Mouse (Mus musculus): Measurements from ENCODE around the gene Cdc42bpg.

DNA sequence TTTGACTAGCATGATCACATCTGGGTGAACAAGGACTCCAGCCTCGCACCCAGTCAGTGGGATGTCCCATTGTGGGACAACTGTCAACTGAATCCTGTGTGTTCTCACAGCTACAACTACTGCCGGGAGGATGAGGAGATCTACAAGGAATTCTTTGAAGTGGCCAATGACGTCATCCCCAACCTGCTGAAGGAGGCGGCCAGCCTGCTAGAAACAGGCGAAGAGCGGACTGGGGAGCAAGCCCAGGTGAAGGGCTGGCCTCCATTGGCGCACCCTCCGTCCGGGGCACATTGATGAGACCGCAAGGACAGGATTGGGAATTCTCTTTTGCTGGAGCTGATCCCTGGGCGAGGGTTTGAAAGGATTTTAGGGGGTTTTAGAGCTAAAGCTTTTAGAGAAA, 32.5 kb downstream of the Cdc42bpg start:
- TF ChIP-seq CTCF (IDR thresholded peaks at IDR 0.05; ENCODE audit: low read depth) (no peak), EP300 (IDR thresholded peaks at IDR 0.05; ENCODE audit: low read depth) (no peak)
